Mouse (Mus musculus) embryonic fibroblast, embryonic 13.5 days (primary cell): ENCODE measurements at regions not wholly inside any gene's neighbourhood (a gene's known extent, or its start where the extent isn't known, plus 50 kb on each side); places are given as distances from the start of the nearest gene placed in this dataset.

Experiments
- CTCF ChIP-seq: IDR thresholded peaks from 2 replicates; pipeline ENCODE4 v1.5.1; 2011; ENCODE audit warnings: mild to moderate bottlenecking, control low read depth, low read length, moderate library complexity, borderline replicate concordance; ENCODE audit not compliant: insufficient read depth
- POLR2A ChIP-seq: IDR thresholded peaks from 2 replicates; pipeline ENCODE4 v1.6.1; 2011; ENCODE audit warnings: low read depth, mild to moderate bottlenecking, control low read depth, low read length, moderate library complexity

DNA sequence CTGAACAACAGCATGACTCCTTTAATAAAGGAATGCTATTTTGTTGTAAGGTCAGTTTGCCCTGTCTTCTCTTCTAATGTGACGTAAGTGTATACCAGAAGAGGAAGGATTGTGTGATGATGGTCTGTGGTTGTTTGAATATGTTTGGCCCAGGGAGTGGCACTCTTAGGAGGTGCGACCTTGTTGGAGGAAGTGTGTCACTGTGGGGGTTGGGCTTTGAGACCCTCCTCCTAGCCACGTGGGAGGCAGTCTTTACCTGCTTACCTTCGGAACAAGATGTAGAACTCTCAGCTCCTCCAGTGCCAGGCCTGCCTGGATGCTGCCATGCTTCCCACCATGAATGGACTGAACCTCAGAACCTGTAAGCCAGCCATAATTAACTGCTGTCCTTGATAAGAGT, 78.9 kb upstream of the 1110032F04Rik start:
- TF ChIP-seq POLR2A = no peak
- no peak for TF ChIP-seq CTCF
